Mouse (Mus musculus) heart, embryonic 13.5 days (tissue): ENCODE measurements at regions not wholly inside any gene's neighbourhood (a gene's known extent, or its start where the extent isn't known, plus 50 kb on each side); places are given as distances from the start of the nearest gene placed in this dataset.

Experiments used
- ATAC-seq: fragments of 200-750 bp; cut with Nextera tagmentation; 2 replicates; pipeline ENCODE4 v1.8.0; 2017; ENCODE audit warnings: moderate TSS enrichment; ENCODE audit not compliant: insufficient number of reproducible peaks, low FRiP score, low TSS enrichment; ENCODE audit errors: extremely low read depth
- H3K27ac ChIP-seq: fragments of 300-500 bp; sonication (generic); replicated peaks from 2 replicates; pipeline ENCODE4 v1.5.1; 2015; ENCODE audit warnings: moderate library complexity, mild to moderate bottlenecking, inconsistent platforms
- H3K27me3 ChIP-seq: fragments of 300-500 bp; sonication (generic); replicated peaks from 2 replicates; pipeline ENCODE4 v1.6.1; 2015; ENCODE audit warnings: mild to moderate bottlenecking, inconsistent platforms
- H3K36me3 ChIP-seq: fragments of 300-500 bp; sonication (generic); 2 replicates; pipeline ENCODE4 v1.6.1; 2015; ENCODE audit warnings: mild to moderate bottlenecking, inconsistent platforms
- H3K4me1 ChIP-seq: fragments of 300-500 bp; sonication (generic); 2 replicates; pipeline ENCODE4 v1.6.1; 2015; ENCODE audit warnings: inconsistent platforms
- H3K4me2 ChIP-seq: fragments of 300-500 bp; sonication (generic); 2 replicates; pipeline ENCODE4 v1.6.1; 2015; ENCODE audit warnings: inconsistent platforms, mild to moderate bottlenecking, moderate library complexity
- H3K4me3 ChIP-seq: fragments of 300-500 bp; sonication (generic); 2 replicates; pipeline ENCODE4 v1.5.1; 2015; ENCODE audit warnings: moderate library complexity, mild to moderate bottlenecking, inconsistent platforms
- H3K9ac ChIP-seq: fragments of 300-500 bp; sonication (generic); 2 replicates; pipeline ENCODE4 v1.6.1; 2015; ENCODE audit warnings: inconsistent platforms, mild to moderate bottlenecking, moderate library complexity
- H3K9me3 ChIP-seq: fragments of 300-500 bp; sonication (generic); 2 replicates; pipeline ENCODE4 v1.6.1; 2016; ENCODE audit warnings: inconsistent platforms
- WGBS: fragments of 180-500 bp; shearing (Covaris S2); methylation state at CpG from one replicate; pipeline ENCODE4 v1.1.7; 2015; ENCODE audit warnings: mixed read lengths; 5-methylcytosine and 5-hydroxymethylcytosine counted together

DNA sequence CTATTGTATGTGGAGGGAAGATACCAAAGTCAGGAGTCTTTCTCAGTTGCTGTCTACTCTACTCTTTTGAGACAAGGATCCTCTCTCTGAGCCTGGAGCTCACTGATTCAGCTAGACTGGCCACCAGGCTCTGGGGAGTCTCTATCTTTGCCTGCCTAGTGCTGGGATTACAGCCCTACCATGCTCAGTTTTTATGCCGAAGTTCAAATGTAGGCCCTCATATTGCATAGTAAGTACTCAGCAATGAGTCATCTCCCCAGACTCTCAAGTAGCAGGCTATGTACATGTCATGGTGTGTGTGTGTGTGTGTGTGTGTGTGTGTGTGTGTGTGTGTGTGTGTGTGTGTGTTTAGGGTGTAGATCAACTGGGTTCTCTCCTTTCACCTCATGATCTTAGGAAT lies 55.6 kb upstream of the Hddc2 start:
- 0 out of 2 replicates have a peak, but pooled peaks cover 7% of the 10 kb centered on the region for H3K27me3 ChIP-seq
- no peak overlapping the region for H3K4me3 ChIP-seq
- H3K4me2 ChIP-seq, result no peak overlapping the region
- no peak for ATAC-seq
- H3K36me3 ChIP-seq, result no peaks in the 10 kb centered on the region
- peaks cover 38% of the 10 kb centered on the region for H3K4me1 ChIP-seq
- 69% methylated on average over 1 of the region's 1 CpGs for WGBS
- no peaks in the 10 kb centered on the region for H3K9me3 ChIP-seq
- H3K9ac ChIP-seq, result no peak overlapping the region
- H3K27ac ChIP-seq, result 0 out of 2 replicates have a peak overlapping the region, but pooled peaks have one; percentile 3

DNA sequence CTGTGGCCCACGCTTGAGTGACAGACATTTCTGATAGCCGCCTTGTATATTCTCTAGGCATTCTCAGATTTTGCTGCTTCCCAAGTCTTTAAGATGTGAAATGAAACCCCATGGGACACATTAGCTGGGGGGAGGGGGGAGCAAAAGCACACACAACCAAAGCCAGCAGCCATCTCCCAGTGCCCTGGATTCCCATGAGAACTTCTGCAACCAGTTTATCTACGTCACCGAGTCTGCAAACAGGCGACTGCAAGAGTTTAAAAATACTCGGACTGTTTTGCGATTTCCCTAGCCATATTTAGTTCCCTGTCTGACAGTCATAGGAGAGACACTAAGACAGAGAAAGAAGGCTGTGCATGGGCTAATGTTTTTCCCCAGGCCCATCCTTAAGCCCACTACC lies 52.3 kb upstream of the Hddc2 start:
- H3K4me1 ChIP-seq, result peaks cover 26% of the 10 kb centered on the region
- H3K4me3 ChIP-seq, result no peak overlapping the region
- no peaks in the 10 kb centered on the region for H3K9me3 ChIP-seq
- no peaks in the 10 kb centered on the region for H3K36me3 ChIP-seq
- WGBS, result 27% methylated on average over 7 of the region's 7 CpGs
- H3K27ac ChIP-seq, result peak overlapping the region; percentile 87
- peak overlapping the region; percentile 31 for H3K4me2 ChIP-seq
- no peak for ATAC-seq
- peak overlapping the region; percentile 71 for H3K9ac ChIP-seq
- no peaks in the 10 kb centered on the region for H3K27me3 ChIP-seq
